Mouse (Mus musculus) thymus, adult 2 months (tissue): ENCODE results near the gene Dll1.

ENCODE experiments used
- CTCF ChIP-seq: fragments of 200-500 bp; IDR thresholded peaks from 2 replicates; pipeline ENCODE4 v1.5.1; 2012; ENCODE audit warnings: mild to moderate bottlenecking, control low read depth, low read length, moderate library complexity, borderline replicate concordance; ENCODE audit not compliant: control insufficient read depth, poor library complexity, insufficient read depth; ENCODE audit errors: extremely low read depth
- POLR2A ChIP-seq: fragments of 200-500 bp; IDR thresholded peaks from 2 replicates; pipeline ENCODE4 v1.6.1; 2012; ENCODE audit warnings: mild to moderate bottlenecking, low read length, control low read depth, moderate library complexity; ENCODE audit not compliant: control insufficient read depth, poor library complexity, insufficient read depth; ENCODE audit errors: extremely low read depth

GRCm38 (mm10) chr17:15401716-15402115 lies 25.0 kb upstream of the Dll1 start:
- TF ChIP-seq CTCF (no peak), POLR2A (no peak)
